Mouse (Mus musculus): ENCODE results near the gene Lin7b.

GRCm38 (mm10) chr7:45403532-45404261, 33.3 kb upstream of the Lin7b start:
- peak; percentile 56 for TF ChIP-seq CTCF (IDR thresholded peaks at IDR 0.05; ENCODE audit: control insufficient read depth, insufficient read depth, low read length)
- TF ChIP-seq POLR2A (IDR thresholded peaks at IDR 0.05; ENCODE audit: borderline replicate concordance, control insufficient read depth, low read depth, low read length) = no peak

Measured in bone marrow, adult 2 months (tissue).